Mouse (Mus musculus): Measurements from ENCODE around the gene Atp13a2. TPM values are rescaled to one million over a fixed set of nuclear protein-coding genes. Genes with fewer than 3 reads are reported as not detected.

Atp13a2 gene
- polyA plus RNA-seq, 1 experiment from 2014 or later: 42.7 TPM

- no peaks in the 10 kb centered on the region for H3K9me3 ChIP-seq
- H3K36me3 ChIP-seq: 0 out of 2 replicates have a peak, but pooled peaks cover 3% of the 10 kb centered on the region
Observed at GRCm38 (mm10) chr4:141021614-141021929, 34.9 kb downstream of the Atp13a2 start.

GRCm38 (mm10) chr4:141024052-141024451, 37.4 kb downstream of the Atp13a2 start:
- no peaks in the 10 kb centered on the region for H3K27me3 ChIP-seq (replicated peaks)
- H3K9ac ChIP-seq: no peak overlapping the region
- peak overlapping the region; percentile 46; the same call in 1 of the 2 replicates for H3K27ac ChIP-seq
- H3K36me3 ChIP-seq: peaks cover 10% of the 10 kb centered on the region; the same call in 1 of the 2 replicates
- H3K9me3 ChIP-seq: no peaks in the 10 kb centered on the region
- WGBS: 43% methylated on average over 9 of the region's 9 CpGs
- no peak for ATAC-seq (ENCODE audit: insufficient read depth, low FRiP score, low read depth)
- H3K4me3 ChIP-seq (replicated peaks): no peak overlapping the region
- no peak overlapping the region for H3K4me2 ChIP-seq
- H3K4me1 ChIP-seq: peaks cover 34% of the 10 kb centered on the region

More at GRCm38 (mm10) chr4:141021614-141021929, 34.9 kb downstream of the Atp13a2 start:
- H3K4me1 ChIP-seq: peaks cover 37% of the 10 kb centered on the region
- ATAC-seq (ENCODE audit: insufficient read depth, low FRiP score, low read depth): no peak
- no peak overlapping the region for H3K4me3 ChIP-seq (replicated peaks)
- peak overlapping the region; percentile 91 for H3K27ac ChIP-seq
- WGBS: 56% methylated on average over 11 of the region's 11 CpGs
- H3K27me3 ChIP-seq (replicated peaks): no peaks in the 10 kb centered on the region
- H3K4me2 ChIP-seq: peak overlapping the region; percentile 32; the same call in 1 of the 2 replicates
- 0 out of 2 replicates have a peak overlapping the region, but pooled peaks have one; percentile 3 for H3K9ac ChIP-seq

GRCm38 (mm10) chr4:141024992-141025391, 38.3 kb downstream of the Atp13a2 start:
- Histone ChIP-seq H3K9ac (no peak overlapping the region), H3K36me3 (peaks cover 10% of the 10 kb centered on the region; the same call in 1 of the 2 replicates), H3K27ac (no peak overlapping the region), H3K4me2 (no peak overlapping the region), H3K27me3 (replicated peaks) (no peaks in the 10 kb centered on the region), H3K4me3 (replicated peaks) (no peak overlapping the region), H3K4me1 (peaks cover 29% of the 10 kb centered on the region), H3K9me3 (no peaks in the 10 kb centered on the region)
- ATAC-seq (ENCODE audit: insufficient read depth, low FRiP score, low read depth): no peak
- 73% methylated on average over 27 of the region's 27 CpGs for WGBS

GRCm38 (mm10) chr4:141030541-141031206, 44.0 kb downstream of the Atp13a2 start:
- peaks cover 7% of the 10 kb centered on the region; the same call in 1 of the 2 replicates for H3K36me3 ChIP-seq
- ATAC-seq (ENCODE audit: insufficient read depth, low FRiP score, low read depth): no peak
- H3K4me1 ChIP-seq: no peaks in the 10 kb centered on the region
- no peak overlapping the region for H3K4me2 ChIP-seq
- H3K9ac ChIP-seq: no peak overlapping the region
- 87% methylated on average over 18 of the region's 18 CpGs for WGBS
- H3K9me3 ChIP-seq: no peaks in the 10 kb centered on the region
- no peak overlapping the region for H3K27ac ChIP-seq
- H3K27me3 ChIP-seq (replicated peaks): no peaks in the 10 kb centered on the region
- no peak overlapping the region for H3K4me3 ChIP-seq (replicated peaks)

GRCm38 (mm10) chr4:141031733-141032132, 45.1 kb downstream of the Atp13a2 start:
- H3K4me1 ChIP-seq: no peaks in the 10 kb centered on the region
- no peaks in the 10 kb centered on the region for H3K9me3 ChIP-seq
- no peak overlapping the region for H3K9ac ChIP-seq
- H3K36me3 ChIP-seq: peaks cover 7% of the 10 kb centered on the region; the same call in 1 of the 2 replicates
- ATAC-seq (ENCODE audit: insufficient read depth, low FRiP score, low read depth): no peak
- 11% methylated on average over 6 of the region's 6 CpGs for WGBS
- H3K4me3 ChIP-seq (replicated peaks): no peak overlapping the region
- no peak overlapping the region for H3K4me2 ChIP-seq
- no peaks in the 10 kb centered on the region for H3K27me3 ChIP-seq (replicated peaks)
- no peak overlapping the region for H3K27ac ChIP-seq

- H3K27ac ChIP-seq: 0 out of 2 replicates have a peak overlapping the region, but pooled peaks have one; percentile 12
- H3K9me3 ChIP-seq: no peaks in the 10 kb centered on the region
- H3K4me3 ChIP-seq (replicated peaks): no peak overlapping the region
- no peaks in the 10 kb centered on the region for H3K4me1 ChIP-seq
- no peaks in the 10 kb centered on the region; the same call in 1 of the 2 replicates for H3K36me3 ChIP-seq
- WGBS: 70% methylated on average over 27 of the region's 27 CpGs
- no peak overlapping the region for H3K4me2 ChIP-seq
- no peak overlapping the region for H3K9ac ChIP-seq
- peak; percentile 11; the same call in 1 of the 2 replicates for ATAC-seq (ENCODE audit: insufficient read depth, low FRiP score, low read depth)
- H3K27me3 ChIP-seq (replicated peaks): no peaks in the 10 kb centered on the region
Observed at GRCm38 (mm10) chr4:141033606-141034549, 47.2 kb downstream of the Atp13a2 start.

GRCm38 (mm10) chr4:141041117-141041516, 54.4 kb downstream of the Atp13a2 start:
- Histone ChIP-seq H3K4me2 (0 out of 2 replicates have a peak overlapping the region, but pooled peaks have one; percentile 2), H3K36me3 (peaks cover 4% of the 10 kb centered on the region; the same call in 1 of the 2 replicates), H3K9me3 (no peaks in the 10 kb centered on the region), H3K27ac (no peak overlapping the region), H3K27me3 (replicated peaks) (no peaks in the 10 kb centered on the region), H3K4me3 (replicated peaks) (no peak overlapping the region), H3K4me1 (peaks cover 17% of the 10 kb centered on the region; the same call in 1 of the 2 replicates), H3K9ac (no peak overlapping the region)
- no peak for ATAC-seq (ENCODE audit: insufficient read depth, low FRiP score, low read depth)
- 49% methylated on average over 12 of the region's 12 CpGs for WGBS

GRCm38 (mm10) chr4:141044816-141045215, 58.1 kb downstream of the Atp13a2 start:
- ATAC-seq (ENCODE audit: insufficient read depth, low FRiP score, low read depth): peak; percentile 76
- peak overlapping the region; percentile 81; the same call in 1 of the 2 replicates for H3K27ac ChIP-seq
- no peaks in the 10 kb centered on the region for H3K9me3 ChIP-seq
- no peak overlapping the region for H3K4me2 ChIP-seq
- H3K36me3 ChIP-seq: peaks cover 4% of the 10 kb centered on the region; the same call in 1 of the 2 replicates
- 13% methylated on average over 8 of the region's 8 CpGs for whole genome bisulfite sequencing
- H3K4me1 ChIP-seq: peaks cover 17% of the 10 kb centered on the region; the same call in 1 of the 2 replicates
- no peak overlapping the region for H3K9ac ChIP-seq
- no peaks in the 10 kb centered on the region for H3K27me3 ChIP-seq (replicated peaks)
- H3K4me3 ChIP-seq (replicated peaks): no peak overlapping the region

GRCm38 (mm10) chr4:141048810-141049475, 62.3 kb downstream of the Atp13a2 start:
- Histone ChIP-seq H3K9me3 (no peaks in the 10 kb centered on the region), H3K9ac (no peak overlapping the region), H3K27ac (no peak overlapping the region), H3K4me3 (replicated peaks) (no peak overlapping the region), H3K36me3 (no peaks in the 10 kb centered on the region), H3K4me1 (peaks cover 23% of the 10 kb centered on the region), H3K4me2 (no peak overlapping the region), H3K27me3 (replicated peaks) (no peaks in the 10 kb centered on the region)
- 81% methylated on average over 17 of the region's 17 CpGs for WGBS
- no peak for ATAC-seq (ENCODE audit: insufficient read depth, low FRiP score, low read depth)

- Histone ChIP-seq H3K4me1 (peaks cover 20% of the 10 kb centered on the region), H3K4me2 (no peak overlapping the region)
Observed at GRCm38 (mm10) chr4:141049476-141049835, 62.8 kb downstream of the Atp13a2 start.

GRCm38 (mm10) chr4:141052442-141052841, 65.8 kb downstream of the Atp13a2 start:
- no peak for ATAC-seq (ENCODE audit: insufficient read depth, low FRiP score, low read depth)
- H3K4me1 ChIP-seq: peaks cover 9% of the 10 kb centered on the region; the same call in 1 of the 2 replicates
- no peaks in the 10 kb centered on the region for H3K36me3 ChIP-seq
- no peak overlapping the region for H3K4me2 ChIP-seq
- no peak overlapping the region for H3K4me3 ChIP-seq (replicated peaks)
- no peaks in the 10 kb centered on the region for H3K27me3 ChIP-seq (replicated peaks)
- no peaks in the 10 kb centered on the region for H3K9me3 ChIP-seq
- 89% methylated on average over 12 of the region's 12 CpGs for WGBS
- H3K27ac ChIP-seq: no peak overlapping the region
- no peak overlapping the region for H3K9ac ChIP-seq

More at GRCm38 (mm10) chr4:141049476-141049835, 62.8 kb downstream of the Atp13a2 start:
- no peaks in the 10 kb centered on the region for H3K27me3 ChIP-seq (replicated peaks)
- no peaks in the 10 kb centered on the region for H3K9me3 ChIP-seq
- no peak overlapping the region for H3K27ac ChIP-seq
- 42% methylated on average over 4 of the region's 4 CpGs for WGBS
- H3K9ac ChIP-seq: no peak overlapping the region
- no peak for ATAC-seq (ENCODE audit: insufficient read depth, low FRiP score, low read depth)
- no peaks in the 10 kb centered on the region for H3K36me3 ChIP-seq
- no peak overlapping the region for H3K4me3 ChIP-seq (replicated peaks)

Data from stomach, embryonic 15.5 days (tissue).